Mouse (Mus musculus): Measurements from ENCODE around the gene Mrpl12. TPM values are rescaled to one million over a fixed set of nuclear protein-coding genes. Genes with fewer than 3 reads are reported as not detected.

Gene Mrpl12
- polyA plus RNA-seq, 1 experiment: 96.3 TPM

DNA sequence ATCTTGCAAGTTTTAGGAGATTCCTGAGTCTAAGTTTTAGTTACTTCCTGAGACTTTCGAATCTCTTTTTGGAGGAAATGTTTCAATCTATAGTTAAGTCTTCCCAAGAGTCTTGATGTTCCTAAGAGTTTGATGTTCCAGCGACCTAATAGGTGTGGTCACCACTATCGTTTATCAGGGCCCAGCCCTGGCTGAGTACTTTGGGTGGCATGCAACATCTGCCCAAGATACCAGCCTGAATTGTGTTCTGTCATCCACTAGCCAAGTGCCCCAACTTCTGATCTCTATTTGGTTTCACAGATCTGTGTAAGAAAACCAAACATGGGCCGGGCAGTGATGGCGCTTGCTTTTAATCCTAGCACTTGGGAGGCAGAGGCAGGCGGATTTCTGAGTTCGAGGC is 29.0 kb upstream of the Mrpl12 start:
- DNase-seq (ENCODE audit: low read depth): no peak
- TF ChIP-seq POLR2A (IDR thresholded peaks at IDR 0.05; ENCODE audit: borderline replicate concordance, extremely low read depth, insufficient read depth, insufficient read length, poor library complexity, severe bottlenecking): no peak
- no peak for TF ChIP-seq CTCF (IDR thresholded peaks at IDR 0.05; ENCODE audit: borderline replicate concordance, extremely low read depth, insufficient read depth, insufficient read length)

DNA sequence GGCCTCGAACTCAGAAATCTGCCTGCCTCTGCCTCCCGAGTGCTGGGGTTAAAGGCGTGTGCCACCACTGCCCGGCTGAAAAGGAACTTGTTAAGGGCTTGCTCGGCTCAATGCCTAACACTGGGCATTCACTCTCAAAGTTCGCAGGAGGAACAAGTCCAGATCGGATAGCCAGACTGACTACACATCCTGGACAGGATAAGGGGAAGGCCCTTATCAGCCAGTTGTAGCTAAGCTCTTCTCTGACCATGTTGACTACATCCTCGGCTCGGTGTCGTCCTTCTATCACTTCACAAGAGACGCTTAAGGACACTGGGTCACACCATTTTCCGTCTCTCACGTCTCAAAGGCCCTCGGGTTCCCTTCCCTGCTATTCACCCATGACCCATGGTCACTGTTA is 27.0 kb upstream of the Mrpl12 start:
- TF ChIP-seq POLR2A (IDR thresholded peaks at IDR 0.05; ENCODE audit: borderline replicate concordance, extremely low read depth, insufficient read depth, insufficient read length, poor library complexity, severe bottlenecking) (no peak), CTCF (IDR thresholded peaks at IDR 0.05; ENCODE audit: borderline replicate concordance, extremely low read depth, insufficient read depth, insufficient read length) (no peak)
- no peak for DNase-seq (ENCODE audit: low read depth)

DNA sequence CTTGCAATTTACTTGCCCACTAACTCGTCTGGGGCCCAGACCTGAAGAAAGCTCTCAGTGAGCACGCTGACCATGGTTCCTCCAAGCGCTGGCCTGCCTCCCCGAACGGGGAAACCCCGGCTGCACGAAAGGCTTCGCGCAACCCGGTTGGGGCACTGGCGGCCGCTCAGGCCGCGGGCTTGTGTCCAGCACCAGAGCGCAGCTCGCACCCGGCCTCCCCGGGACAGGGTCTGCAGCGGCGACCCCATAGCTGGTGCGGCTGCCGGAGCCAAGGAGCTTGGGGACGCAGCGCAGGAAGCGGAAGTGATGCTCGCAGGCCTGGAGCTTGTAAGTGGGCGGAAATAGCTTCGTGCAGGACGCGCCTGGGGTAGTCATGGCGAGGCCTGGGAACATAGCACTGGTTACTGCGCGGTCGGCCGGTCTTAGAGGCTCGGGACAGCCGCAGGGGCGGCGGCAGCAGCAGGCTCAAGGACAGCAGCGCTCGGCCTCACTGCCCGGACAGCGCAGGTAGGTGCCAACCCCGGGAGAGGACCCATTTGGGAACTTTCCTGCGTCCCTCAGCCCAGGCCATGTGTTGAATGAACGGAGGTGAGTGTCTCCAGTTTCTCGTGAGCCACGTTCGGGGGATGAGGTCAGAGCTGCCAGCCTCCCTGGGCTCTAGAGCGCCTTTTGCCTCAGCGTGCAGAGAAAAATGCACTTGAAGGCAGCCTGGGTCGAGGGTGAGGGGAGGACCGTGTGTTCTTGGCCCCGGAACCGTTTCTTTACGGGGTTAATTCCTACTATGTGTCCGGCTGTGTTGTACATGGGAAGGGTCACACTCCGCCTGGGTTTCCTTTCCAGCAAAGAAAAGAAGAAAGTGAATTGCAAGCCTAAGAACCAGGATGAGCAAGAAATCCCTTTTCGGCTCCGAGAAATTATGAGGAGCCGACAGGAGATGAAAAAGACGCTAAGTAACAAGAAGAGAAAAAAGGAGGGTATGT is 26.4 kb upstream of the Mrpl12 start, which contains the start of the genes Oxld1 and Ccdc137:
Oxld1 (minus strand) TSS at position 297 of the 980 bp plus-strand sequence.
Ccdc137 (plus strand) TSS at position 344 of the 980 bp plus-strand sequence.
- peak; percentile 96 for DNase-seq (ENCODE audit: low read depth)
- TF ChIP-seq CTCF (IDR thresholded peaks at IDR 0.05; ENCODE audit: borderline replicate concordance, extremely low read depth, insufficient read depth, insufficient read length): no peak
- peak; percentile 77 for TF ChIP-seq POLR2A (IDR thresholded peaks at IDR 0.05; ENCODE audit: borderline replicate concordance, extremely low read depth, insufficient read depth, insufficient read length, poor library complexity, severe bottlenecking)

DNA sequence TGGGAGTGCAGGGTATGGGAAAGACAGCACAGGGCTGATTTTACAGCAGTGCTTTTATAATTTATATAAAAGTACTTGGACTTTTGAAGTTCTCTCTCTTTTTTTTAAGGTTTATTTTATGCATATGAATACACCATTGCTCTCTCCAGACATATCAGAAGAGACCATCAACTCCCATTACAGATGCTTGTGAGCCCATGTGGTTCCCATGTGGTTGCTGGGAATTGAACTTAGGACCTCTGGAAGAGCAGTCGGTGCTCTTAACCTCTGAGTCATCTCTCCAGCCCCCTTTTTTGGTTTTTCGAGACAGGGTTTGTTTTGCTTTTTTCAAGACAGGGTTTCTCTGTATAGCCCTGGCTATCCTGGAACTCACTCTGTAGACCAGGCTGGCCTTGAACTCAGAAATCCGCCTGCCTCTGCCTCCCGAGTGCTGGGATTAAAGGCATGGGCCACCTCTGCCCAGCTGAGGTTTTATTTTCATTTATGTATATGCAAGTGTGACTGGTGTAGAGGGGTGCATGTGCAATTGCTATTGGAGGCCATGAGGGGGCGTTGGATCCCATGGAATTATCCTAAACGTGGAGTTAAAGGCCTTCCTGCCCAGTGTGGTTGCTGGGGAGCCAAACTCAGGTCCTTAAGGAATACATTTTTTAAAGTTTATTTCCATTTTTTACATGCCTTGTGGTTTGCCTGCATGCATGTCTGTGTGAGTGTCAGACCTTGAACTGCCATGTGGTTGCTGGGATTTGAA is 25.4 kb upstream of the Mrpl12 start:
- DNase-seq (ENCODE audit: low read depth): no peak
- TF ChIP-seq POLR2A (IDR thresholded peaks at IDR 0.05; ENCODE audit: borderline replicate concordance, extremely low read depth, insufficient read depth, insufficient read length, poor library complexity, severe bottlenecking) (no peak), CTCF (IDR thresholded peaks at IDR 0.05; ENCODE audit: borderline replicate concordance, extremely low read depth, insufficient read depth, insufficient read length) (no peak)

DNA sequence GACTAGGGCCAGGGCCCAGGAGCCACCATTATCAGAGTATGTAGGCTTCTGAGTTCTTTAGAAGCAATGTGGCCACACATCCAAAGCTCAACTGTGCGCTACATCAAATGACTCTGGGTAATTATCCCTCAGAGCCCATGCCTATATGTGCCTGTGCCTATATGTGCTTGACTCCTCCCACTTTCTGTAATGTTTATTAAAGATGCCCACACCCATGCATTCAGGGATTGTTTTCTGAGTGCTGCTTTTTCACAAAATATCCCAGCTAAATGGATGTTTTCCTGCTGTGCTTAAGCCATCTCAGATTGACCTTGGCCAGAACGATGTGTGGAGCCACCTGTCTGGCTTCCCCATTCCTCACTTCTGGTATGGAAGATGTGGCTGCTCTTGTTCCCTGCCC is 20.9 kb upstream of the Mrpl12 start:
- no peak for DNase-seq (ENCODE audit: low read depth)
- TF ChIP-seq POLR2A (IDR thresholded peaks at IDR 0.05; ENCODE audit: borderline replicate concordance, extremely low read depth, insufficient read depth, insufficient read length, poor library complexity, severe bottlenecking): no peak
- TF ChIP-seq CTCF (IDR thresholded peaks at IDR 0.05; ENCODE audit: borderline replicate concordance, extremely low read depth, insufficient read depth, insufficient read length): no peak

DNA sequence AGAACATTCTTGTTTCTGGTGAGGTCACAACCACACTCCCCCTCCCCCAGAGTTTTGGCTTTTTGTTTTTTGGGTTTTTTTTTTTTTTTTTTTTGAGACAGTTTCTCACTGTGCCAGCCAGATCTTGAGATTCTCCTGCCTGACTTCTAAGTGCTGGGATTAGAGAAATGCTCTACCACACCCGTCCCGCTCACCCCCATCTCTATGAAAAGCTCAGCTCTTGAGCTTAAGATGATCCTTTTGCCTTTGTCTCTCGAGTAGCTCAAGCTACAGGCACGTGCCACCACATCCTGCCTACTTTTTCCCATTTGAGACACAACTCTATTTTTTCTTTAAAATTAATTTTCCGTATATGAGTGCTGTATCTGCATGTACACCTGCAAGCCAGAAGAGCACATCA is 20.0 kb upstream of the Mrpl12 start:
- no peak for TF ChIP-seq CTCF (IDR thresholded peaks at IDR 0.05; ENCODE audit: borderline replicate concordance, extremely low read depth, insufficient read depth, insufficient read length)
- no peak for TF ChIP-seq POLR2A (IDR thresholded peaks at IDR 0.05; ENCODE audit: borderline replicate concordance, extremely low read depth, insufficient read depth, insufficient read length, poor library complexity, severe bottlenecking)
- no peak for DNase-seq (ENCODE audit: low read depth)

DNA sequence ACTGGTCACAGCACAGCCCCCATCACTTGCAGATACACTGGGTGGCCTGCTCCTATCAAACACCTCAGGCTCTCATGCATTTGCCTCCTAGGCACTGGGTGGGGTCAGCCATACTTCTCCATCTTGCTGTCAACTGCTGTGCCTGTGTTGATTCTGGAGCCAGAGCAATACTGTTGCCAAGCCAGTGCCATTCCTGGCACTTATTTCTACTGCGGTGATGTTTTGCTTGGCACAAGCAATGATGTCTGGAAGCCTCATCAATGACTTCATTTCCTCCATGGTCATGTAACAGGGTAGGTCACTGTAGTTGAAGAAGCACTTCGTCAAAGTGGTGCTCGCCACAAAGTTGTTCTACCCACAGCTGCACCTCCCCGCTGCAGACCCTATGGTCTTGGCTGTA is 18.9 kb upstream of the Mrpl12 start:
- TF ChIP-seq CTCF (IDR thresholded peaks at IDR 0.05; ENCODE audit: borderline replicate concordance, extremely low read depth, insufficient read depth, insufficient read length) (no peak), POLR2A (IDR thresholded peaks at IDR 0.05; ENCODE audit: borderline replicate concordance, extremely low read depth, insufficient read depth, insufficient read length, poor library complexity, severe bottlenecking) (no peak)
- DNase-seq (ENCODE audit: low read depth): no peak

DNA sequence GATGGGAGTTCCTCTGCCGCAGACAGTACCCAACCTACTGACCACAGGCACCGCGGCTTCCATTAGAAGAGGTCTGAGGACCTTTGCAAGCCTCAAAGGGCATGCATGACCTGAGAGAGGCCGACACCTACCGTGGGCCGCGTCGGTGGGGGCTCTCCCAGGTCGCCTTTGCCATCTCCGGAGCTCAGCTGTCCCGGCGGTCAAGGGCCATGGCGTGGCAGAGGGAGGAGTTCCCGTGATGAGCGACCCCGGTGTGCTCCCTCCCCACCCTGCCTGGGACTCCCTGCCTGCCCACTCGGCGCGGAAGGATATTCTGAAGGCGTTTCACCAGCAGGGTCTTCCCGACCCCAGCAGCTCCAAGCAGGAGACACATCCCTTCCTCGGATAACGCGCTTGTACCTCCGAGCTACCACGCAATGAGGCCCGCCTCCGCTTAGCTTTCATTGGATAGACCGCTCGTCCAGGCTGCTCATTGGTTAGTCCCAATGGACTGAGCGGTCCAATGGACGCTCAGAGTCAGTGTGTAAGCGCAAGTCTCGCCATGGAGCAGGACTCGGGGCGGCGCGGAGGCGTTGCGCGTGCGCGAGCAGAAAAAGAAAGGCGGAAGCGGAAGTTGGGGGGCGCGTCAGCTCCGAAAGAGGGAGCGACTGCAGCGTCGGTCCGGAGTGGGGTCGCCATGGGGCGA is 17.2 kb upstream of the Mrpl12 start, which contains the start of gene Arl16:
Arl16 (minus strand) TSS at position 557 of the 685 bp plus-strand sequence.
- TF ChIP-seq POLR2A (IDR thresholded peaks at IDR 0.05; ENCODE audit: borderline replicate concordance, extremely low read depth, insufficient read depth, insufficient read length, poor library complexity, severe bottlenecking): peak; percentile 92; the same call in 1 of the 2 replicates
- TF ChIP-seq CTCF (IDR thresholded peaks at IDR 0.05; ENCODE audit: borderline replicate concordance, extremely low read depth, insufficient read depth, insufficient read length): no peak
- DNase-seq (ENCODE audit: low read depth): peak; percentile 100

DNA sequence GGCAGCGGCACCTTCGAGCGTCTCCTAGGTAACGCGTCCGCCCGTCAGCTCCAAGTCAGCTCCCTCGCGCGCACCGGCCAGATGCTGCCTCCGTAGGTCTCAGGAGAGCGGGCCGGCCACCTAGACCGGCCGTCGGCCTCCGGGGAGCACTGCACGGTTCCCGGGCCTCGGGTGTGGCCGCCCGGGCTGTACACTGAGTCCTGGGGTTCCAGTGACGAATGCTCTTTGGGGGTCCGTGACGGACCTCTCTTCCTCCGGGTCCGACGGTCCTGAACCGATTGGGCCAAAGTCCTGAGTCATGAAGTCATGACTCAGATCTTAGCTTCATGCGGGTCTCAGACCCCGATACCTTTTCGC is 16.7 kb upstream of the Mrpl12 start:
- no peak for DNase-seq (ENCODE audit: low read depth)
- no peak for TF ChIP-seq CTCF (IDR thresholded peaks at IDR 0.05; ENCODE audit: borderline replicate concordance, extremely low read depth, insufficient read depth, insufficient read length)
- no peak for TF ChIP-seq POLR2A (IDR thresholded peaks at IDR 0.05; ENCODE audit: borderline replicate concordance, extremely low read depth, insufficient read depth, insufficient read length, poor library complexity, severe bottlenecking)

DNA sequence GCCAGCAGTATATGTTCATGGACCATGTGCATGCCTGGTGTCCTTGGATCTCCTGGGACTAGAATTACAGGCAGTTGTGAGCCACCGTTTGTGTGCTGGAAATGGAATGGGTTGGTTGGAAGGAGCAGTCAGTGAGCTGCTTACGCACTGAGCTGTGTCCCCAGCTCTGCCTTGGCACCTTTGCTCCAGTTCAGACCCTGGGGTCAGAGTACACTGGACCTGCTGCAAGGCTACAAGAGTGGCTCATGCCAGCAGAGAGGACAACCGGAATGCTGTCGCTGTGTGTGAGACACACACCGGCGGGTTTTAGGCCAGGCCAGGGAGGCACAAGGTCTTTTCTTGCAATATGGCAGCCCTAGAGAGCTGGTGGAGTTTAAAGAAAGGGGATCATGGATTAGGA is 12.4 kb upstream of the Mrpl12 start:
- no peak for TF ChIP-seq POLR2A (IDR thresholded peaks at IDR 0.05; ENCODE audit: borderline replicate concordance, extremely low read depth, insufficient read depth, insufficient read length, poor library complexity, severe bottlenecking)
- TF ChIP-seq CTCF (IDR thresholded peaks at IDR 0.05; ENCODE audit: borderline replicate concordance, extremely low read depth, insufficient read depth, insufficient read length): no peak
- DNase-seq (ENCODE audit: low read depth): no peak
